Mouse (Mus musculus): Measurements from ENCODE around the gene Rpl10l. TPM values are rescaled to one million over a fixed set of nuclear protein-coding genes. Genes with fewer than 3 reads are reported as not detected.

Rpl10l gene
- not detected in 2 replicates for total RNA-seq (2017)

GRCm38 (mm10) chr12:66283991-66284622, at the start of gene Rpl10l:
Gene Rpl10l, minus strand, starts transcription at chr12:66284401.
- ATAC-seq (ENCODE audit: extremely low read depth, insufficient number of reproducible peaks, low FRiP score, poor library complexity, severe bottlenecking): no peak

- ATAC-seq (ENCODE audit: extremely low read depth, insufficient number of reproducible peaks, low FRiP score, poor library complexity, severe bottlenecking): no peak
Observed at GRCm38 (mm10) chr12:66275890-66276289, 8.3 kb downstream of the Rpl10l start.

- ATAC-seq (ENCODE audit: extremely low read depth, insufficient number of reproducible peaks, low FRiP score, poor library complexity, severe bottlenecking): no peak
Observed at GRCm38 (mm10) chr12:66245461-66246099, 38.6 kb downstream of the Rpl10l start.

GRCm38 (mm10) chr12:66234158-66234557, 50.0 kb downstream of the Rpl10l start:
- no peak for ATAC-seq (ENCODE audit: extremely low read depth, insufficient number of reproducible peaks, low FRiP score, poor library complexity, severe bottlenecking)
